Mouse (Mus musculus) ES-E14 (cell line): ENCODE measurements around the gene Hrh3. TPM values are rescaled to one million over a fixed set of nuclear protein-coding genes. Genes with fewer than 3 reads are reported as not detected.

Source experiments
- DNase-seq: peaks from one replicate; pipeline ENCODE4 v3.0.0-alpha.2; 2013; ENCODE audit warnings: low read depth, low spot score
- H3K27ac ChIP-seq: 2 replicates; pipeline ENCODE4 v1.5.1; 2012; ENCODE audit warnings: low read depth, mild to moderate bottlenecking, low read length, moderate library complexity, mixed read lengths; ENCODE audit not compliant: poor library complexity, insufficient read depth, severe bottlenecking
- H3K36me3 ChIP-seq: 2 replicates; pipeline ENCODE4 v1.6.1; 2012; ENCODE audit warnings: mild to moderate bottlenecking, low read length, moderate library complexity, mixed read lengths; ENCODE audit not compliant: control insufficient read depth, poor library complexity, insufficient read depth, severe bottlenecking
- H3K4me1 ChIP-seq, 2 experiments: fragments of 150-350 bp in 1 of 2; sonication (generic) in 1 of 2; 2 replicates each; pipeline ENCODE4 v1.6.1; 2012; ENCODE audit warnings: low read length in 2 of 2, mild to moderate bottlenecking in 1 of 2, mixed read lengths in 1 of 2; ENCODE audit not compliant: control insufficient read depth in 2 of 2, insufficient read depth in 2 of 2, poor library complexity in 1 of 2
- H3K4me3 ChIP-seq, 2 experiments: fragments of 150-350 bp in 1 of 2; sonication (generic) in 1 of 2; 2 replicates each; pipeline ENCODE4 v1.5.1; 2012; ENCODE audit warnings: low read length in 2 of 2, low read depth in 1 of 2, mild to moderate bottlenecking in 1 of 2, mixed read lengths in 1 of 2; ENCODE audit not compliant: insufficient read depth in 1 of 2, poor library complexity in 1 of 2, severe bottlenecking in 1 of 2
- H3K9ac ChIP-seq: 2 replicates; pipeline ENCODE4 v1.6.1; 2012; ENCODE audit warnings: low read depth, mild to moderate bottlenecking, low read length, mixed read lengths; ENCODE audit not compliant: poor library complexity, insufficient read depth, severe bottlenecking
- H3K9me3 ChIP-seq: fragments of 150-350 bp; sonication (generic); 2 replicates; pipeline ENCODE4 v1.6.1; 2012; ENCODE audit warnings: low read depth, mild to moderate bottlenecking, low read length; ENCODE audit not compliant: control insufficient read depth, insufficient read depth
- CHD2 ChIP-seq: IDR thresholded peaks from 2 replicates; pipeline ENCODE4 v1.6.1; 2014; ENCODE audit warnings: mild to moderate bottlenecking, low read depth, low read length, inconsistent platforms
- HCFC1 ChIP-seq: IDR thresholded peaks from 2 replicates; pipeline ENCODE4 v1.6.1; 2012; ENCODE audit warnings: low read length, inconsistent platforms, borderline replicate concordance; ENCODE audit not compliant: insufficient read depth
- MAFK ChIP-seq: IDR thresholded peaks from 2 replicates; pipeline ENCODE4 v1.6.1; 2014; ENCODE audit warnings: mild to moderate bottlenecking, low read depth, low read length, inconsistent platforms; ENCODE audit not compliant: insufficient read depth
- ZC3H11A ChIP-seq: IDR thresholded peaks from 2 replicates; pipeline ENCODE4 v1.6.1; 2012; ENCODE audit warnings: low read depth, mild to moderate bottlenecking, inconsistent platforms, low read length, borderline replicate concordance
- ZNF384 ChIP-seq: IDR thresholded peaks from 2 replicates; pipeline ENCODE4 v1.6.1; 2012; ENCODE audit warnings: low read depth, low read length, inconsistent platforms
- in situ Hi-C, 2 experiments: fragments of 600-800 bp; cut with MboI; formaldehyde crosslinking; loops; one replicate each; pipeline ENCODE4 v1.15.1; 2025; ENCODE audit warnings: low sequenced_read_pairs in 2 of 2, inconsistent platforms in 1 of 2; ENCODE audit not compliant: unreplicated experiment in 2 of 2
- total RNA-seq: library from RNA; depleted of rRNA; stranded (reverse); fragments of 300-350 nt; gene quantifications from 2 replicates; pipeline ENCODE4 v1.2.3, GENCODE M21; 2012

Gene Hrh3
- total RNA-seq, 1 experiment = 0.49 TPM

- Histone ChIP-seq H3K9me3 (no peaks in the 10 kb centered on the region), H3K9ac (no peak overlapping the region), H3K36me3 (no peaks in the 10 kb centered on the region), H3K4me1 (no peaks in the 10 kb centered on the region), H3K4me3 (no peak overlapping the region), H3K27ac (no peak overlapping the region)
- TF ChIP-seq CHD2 (no peak), HCFC1 (no peak), MAFK (no peak), ZNF384 (no peak), ZC3H11A (no peak)
- in situ Hi-C loops = no loop called here
- DNase-seq = no peak
Measured at GRCm38 (mm10) chr2:180133911-180134310, 29.6 kb upstream of the Hrh3 start.

GRCm38 (mm10) chr2:180133231-180133630 is 28.9 kb upstream of the Hrh3 start:
- no peak for DNase-seq
- in situ Hi-C loops = no loop called here
- Histone ChIP-seq H3K27ac (no peak overlapping the region), H3K9me3 (no peaks in the 10 kb centered on the region), H3K4me1 (no peaks in the 10 kb centered on the region), H3K4me3 (no peak overlapping the region), H3K9ac (no peak overlapping the region), H3K36me3 (no peaks in the 10 kb centered on the region)
- TF ChIP-seq HCFC1 (no peak), ZC3H11A (no peak), CHD2 (no peak), ZNF384 (no peak), MAFK (no peak)

GRCm38 (mm10) chr2:180127675-180128074 is 23.4 kb upstream of the Hrh3 start:
- no peak for DNase-seq
- TF ChIP-seq ZC3H11A (no peak), ZNF384 (no peak), CHD2 (no peak), HCFC1 (no peak)
- peaks cover 0 to 2% of the 10 kb centered on the region in 2 experiments; a peak in 1 of 4 replicates for H3K4me1 ChIP-seq
- H3K27ac ChIP-seq = no peak overlapping the region
- H3K4me3 ChIP-seq = no peak overlapping the region
- no peaks in the 10 kb centered on the region for H3K9me3 ChIP-seq
- H3K9ac ChIP-seq = no peak overlapping the region
- H3K36me3 ChIP-seq = no peaks in the 10 kb centered on the region
- in situ Hi-C loops = no loop called here

GRCm38 (mm10) chr2:180126195-180126594 is 21.9 kb upstream of the Hrh3 start:
- Histone ChIP-seq H3K4me3 (no peak overlapping the region), H3K27ac (no peak overlapping the region), H3K9ac (no peak overlapping the region), H3K4me1 (peaks cover 0 to 2% of the 10 kb centered on the region in 2 experiments; a peak in 1 of 4 replicates), H3K9me3 (no peaks in the 10 kb centered on the region), H3K36me3 (no peaks in the 10 kb centered on the region)
- TF ChIP-seq ZNF384 (no peak), HCFC1 (no peak), ZC3H11A (no peak), CHD2 (no peak), MAFK (no peak)
- DNase-seq = no peak
- in situ Hi-C loops = no loop called here

GRCm38 (mm10) chr2:180124192-180124591 is 19.9 kb upstream of the Hrh3 start:
- Histone ChIP-seq H3K9me3 (no peaks in the 10 kb centered on the region), H3K4me3 (no peak overlapping the region), H3K36me3 (no peaks in the 10 kb centered on the region), H3K4me1 (peaks cover 0 to 6% of the 10 kb centered on the region in 2 experiments; a peak in 1 of 4 replicates), H3K27ac (no peak overlapping the region), H3K9ac (no peak overlapping the region)
- DNase-seq = no peak
- in situ Hi-C loops = no loop called here
- TF ChIP-seq HCFC1 (no peak), ZNF384 (0 out of 2 replicates have a peak, but pooled peaks have one; percentile 15)
